8 mouse cellular contexts compared by ENCODE assay signal in the genomic region with DNA sequence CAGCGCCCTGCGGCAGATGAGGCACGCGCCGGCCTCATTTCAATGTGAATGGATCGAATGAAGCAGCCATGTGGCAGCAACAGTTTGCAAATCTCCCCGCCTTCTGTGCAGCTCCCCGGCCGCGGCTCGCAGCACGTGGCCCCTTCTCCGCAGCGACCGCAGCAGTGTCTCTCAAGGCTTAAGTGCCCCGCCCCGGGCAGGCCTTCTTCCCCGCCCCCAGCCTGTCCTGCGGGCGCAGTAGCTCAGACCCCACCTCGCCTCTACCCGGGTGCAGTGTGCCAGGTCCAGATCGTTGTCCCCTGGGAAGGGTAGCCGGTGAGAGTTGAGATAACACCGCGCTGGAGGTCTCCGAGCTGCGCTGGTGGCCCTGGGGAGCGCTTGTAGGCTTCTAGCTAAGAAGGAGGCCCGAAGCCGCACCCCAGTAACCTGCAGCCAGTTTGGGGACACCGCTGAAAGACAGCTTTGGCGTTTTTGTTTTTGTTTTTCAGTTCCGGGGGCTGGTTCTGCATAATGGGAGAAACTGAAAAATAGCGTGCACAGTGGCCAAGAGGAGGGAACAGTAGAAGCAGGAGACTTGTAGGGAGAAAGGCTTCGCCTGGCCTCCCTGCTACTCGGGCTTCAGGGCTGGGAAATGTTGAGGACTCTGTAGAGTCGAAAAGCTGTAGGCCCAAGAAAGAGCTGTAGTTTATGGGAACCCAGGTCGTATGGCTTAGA. TPM values are rescaled to one million over a fixed set of nuclear protein-coding genes. Genes with fewer than 3 reads are reported as not detected.
DNase-seq lines count a peak whose midpoint lies in the region; ATAC-seq and TF ChIP-seq lines count a peak whose summit lies in the region.

No protein-coding gene starts in this region.

- TF ChIP-seq POLR2A in brain, embryonic 14.5 days (IDR thresholded peaks at IDR 0.05; ENCODE audit: borderline replicate concordance, extremely low read depth, insufficient read depth, insufficient read length, poor library complexity, severe bottlenecking), result no peak

- peak overlapping the region; percentile 35 for H3K4me3 ChIP-seq in forebrain, postnatal 0 days (ENCODE audit: low read depth, low read length)
- H3K4me3 ChIP-seq in layer of hippocampus, adult 2 months, result peak overlapping the region; percentile 45
- H3K4me3 ChIP-seq in megakaryocyte, embryonic 14.5 days (replicated peaks), result peak overlapping the region; percentile 67

- H3K27me3 ChIP-seq in forebrain, postnatal 0 days (ENCODE audit: insufficient read depth, low read length), result peaks cover 45% of the 10 kb centered on the region
- H3K27me3 ChIP-seq in megakaryocyte, embryonic 14.5 days (replicated peaks), result peaks cover 84% of the 10 kb centered on the region
- 0 out of 2 replicates have a peak, but pooled peaks cover 1% of the 10 kb centered on the region for H3K27me3 ChIP-seq in splenic B cell, adult 2 months (ENCODE audit: control insufficient read depth, insufficient read depth, low read length, poor library complexity, severe bottlenecking)

- DNase-seq in left cerebral cortex, adult 18-20 months (ENCODE audit: low spot score in 2 of 2), result peak; percentile 41 to 51
- no peak for DNase-seq in left cerebral cortex, adult 11 months (ENCODE audit: low spot score)
- peak; percentile 95 for DNase-seq in brain, embryonic 14.5 days (ENCODE audit: low read depth)
- DNase-seq in forebrain, postnatal 0 days, result peak; percentile 86
- DNase-seq in layer of hippocampus, adult 2 months (ENCODE audit: low spot score in 2 of 2), result peak; percentile 67 to 71
- DNase-seq in splenic B cell, adult 2 months (ENCODE audit: low read depth, low spot score), result peak; percentile 65
- DNase-seq in cerebellum, adult 9-11 months, result no peak

- peaks cover 21% of the 10 kb centered on the region for H3K4me1 ChIP-seq in forebrain, postnatal 0 days (ENCODE audit: insufficient read depth)
- peaks cover 67% of the 10 kb centered on the region for H3K4me1 ChIP-seq in megakaryocyte, embryonic 14.5 days

- H3K9ac ChIP-seq in forebrain, postnatal 0 days, result peak overlapping the region; percentile 31

- H3K9me3 ChIP-seq in forebrain, postnatal 0 days (ENCODE audit: low read length), result no peaks in the 10 kb centered on the region
- H3K9me3 ChIP-seq in megakaryocyte, embryonic 14.5 days, result peaks cover 16% of the 10 kb centered on the region

- WGBS in forebrain, postnatal 0 days, result 3% methylated on average over 39 of the region's 39 CpGs

- no peaks in the 10 kb centered on the region for H3K36me3 ChIP-seq in forebrain, postnatal 0 days (ENCODE audit: insufficient read depth)
- H3K36me3 ChIP-seq in megakaryocyte, embryonic 14.5 days (replicated peaks; ENCODE audit: low read length), result no peaks in the 10 kb centered on the region
- no peaks in the 10 kb centered on the region for H3K36me3 ChIP-seq in splenic B cell, adult 2 months (ENCODE audit: control insufficient read depth, insufficient read depth, low read length, poor library complexity, severe bottlenecking)

- ATAC-seq in forebrain, postnatal 0 days, result peak; percentile 74

- no peak overlapping the region for H3K27ac ChIP-seq in forebrain, postnatal 0 days (ENCODE audit: low read depth, low read length)
- H3K27ac ChIP-seq in layer of hippocampus, adult 2 months, result no peak overlapping the region

- H3K4me2 ChIP-seq in forebrain, postnatal 0 days (ENCODE audit: low read depth), result peak overlapping the region; percentile 71

- no peak for TF ChIP-seq CTCF in brain, embryonic 14.5 days (IDR thresholded peaks at IDR 0.05; ENCODE audit: borderline replicate concordance, extremely low read depth, insufficient read depth, insufficient read length)
- TF ChIP-seq CTCF in forebrain, postnatal 0 days (IDR thresholded peaks at IDR 0.05; ENCODE audit: low read depth), result no peak
- TF ChIP-seq CTCF in layer of hippocampus, adult 2 months (conservative IDR thresholded peaks at IDR 0.05), result no peak

RNA-seq across cellular contexts. Expression of a gene that starts 2.8 kb away (rescaled TPM):
- 1 to 10 TPM; 1.6 to 2.3 TPM for total RNA-seq in left cerebral cortex, adult 18-20 months (2021)
- 5.9 and 9.0 TPM in 2 replicates for polyA plus RNA-seq in brain, embryonic 14.5 days (2012; rRNA removed)
- total RNA-seq in forebrain, postnatal 0 days (2014; rRNA removed), result 2.8 and 3.7 TPM in 2 replicates
- 2.3 and 2.4 TPM in 2 replicates for polyA plus RNA-seq in forebrain, postnatal 0 days (2015; fragmentation: Nextera tagmentation; extraction: Ambion mirVana)
- total RNA-seq in layer of hippocampus, adult 2 months (2021), result 1 to 10 TPM; 2.4 to 2.9 TPM
- polyA plus RNA-seq in megakaryocyte, embryonic 14.5 days (2012; ENCODE audit: insufficient read depth, low replicate concordance), result not detected in 2 replicates

RNA-seq across cellular contexts. Expression of a gene that starts 28.3 kb away (rescaled TPM):
- 1 to 10 TPM; 7.7 to 9.2 TPM for total RNA-seq in left cerebral cortex, adult 18-20 months (2021)
- 5.4 and 6.1 TPM in 2 replicates for polyA plus RNA-seq in brain, embryonic 14.5 days (2012; rRNA removed)
- 8.7 and 20.4 TPM in 2 replicates for total RNA-seq in forebrain, postnatal 0 days (2014; rRNA removed)
- 5.7 and 9.1 TPM in 2 replicates for polyA plus RNA-seq in forebrain, postnatal 0 days (2015; fragmentation: Nextera tagmentation; extraction: Ambion mirVana)
- 1 to 10 TPM; 6.5 to 8.9 TPM for total RNA-seq in layer of hippocampus, adult 2 months (2021)
- 33.0 and 93.9 TPM in 2 replicates for polyA plus RNA-seq in megakaryocyte, embryonic 14.5 days (2012; ENCODE audit: insufficient read depth, low replicate concordance)

RNA-seq across cellular contexts. Expression of a gene that starts 34.2 kb away (rescaled TPM):
- 10 to 100 TPM; 50.6 to 51.2 TPM for total RNA-seq in left cerebral cortex, adult 18-20 months (2021)
- polyA plus RNA-seq in brain, embryonic 14.5 days (2012; rRNA removed), result 26.0 and 28.6 TPM in 2 replicates
- 22.5 and 26.7 TPM in 2 replicates for total RNA-seq in forebrain, postnatal 0 days (2014; rRNA removed)
- polyA plus RNA-seq in forebrain, postnatal 0 days (2015; fragmentation: Nextera tagmentation; extraction: Ambion mirVana), result 17.5 and 22.3 TPM in 2 replicates
- 10 to 100 TPM; 39.9 to 43.2 TPM for total RNA-seq in layer of hippocampus, adult 2 months (2021)
- polyA plus RNA-seq in megakaryocyte, embryonic 14.5 days (2012; ENCODE audit: insufficient read depth, low replicate concordance), result 8.8 and 11.1 TPM in 2 replicates

RNA-seq across cellular contexts. Expression of a gene that starts 51.7 kb away (rescaled TPM):
- total RNA-seq in left cerebral cortex, adult 18-20 months (2021), result 10 to 100 TPM; 11.6 to 11.8 TPM
- polyA plus RNA-seq in brain, embryonic 14.5 days (2012; rRNA removed), result 9.1 and 13.5 TPM in 2 replicates
- 20.5 and 27.8 TPM in 2 replicates for total RNA-seq in forebrain, postnatal 0 days (2014; rRNA removed)
- 22.9 and 29.3 TPM in 2 replicates for polyA plus RNA-seq in forebrain, postnatal 0 days (2015; fragmentation: Nextera tagmentation; extraction: Ambion mirVana)
- total RNA-seq in layer of hippocampus, adult 2 months (2021), result 1 to 10 TPM; 5.9 to 7.1 TPM
- polyA plus RNA-seq in megakaryocyte, embryonic 14.5 days (2012; ENCODE audit: insufficient read depth, low replicate concordance), result 1.9 TPM in 1 of 2 replicates, not detected in the other

Comparison
In these comparisons a context has a peak if more than half of its experiments do, and no peak if none do; other contexts are left out.
1. DNase-seq: peak in left cerebral cortex, adult 18-20 months (2 of 2), brain, embryonic 14.5 days (single experiment), forebrain, postnatal 0 days (single experiment), layer of hippocampus, adult 2 months (2 of 2) and splenic B cell, adult 2 months (single experiment); none in left cerebral cortex, adult 11 months (single experiment) and cerebellum, adult 9-11 months (single experiment).
2. Peak in every context shown above with its lines, with median percentiles within 50 percentile points of each other: H3K4me3 ChIP-seq.